Mouse (Mus musculus) urinary bladder, postnatal 4 days (tissue): ENCODE measurements at regions not wholly inside any gene's neighbourhood (a gene's known extent, or its start where the extent isn't known, plus 50 kb on each side); places are given as distances from the start of the nearest gene placed in this dataset.

ENCODE experiments used
- DNase-seq, 2 experiments: peaks; one replicate each; pipeline ENCODE4 v3.0.0; 2021 to 2022; ENCODE audit warnings: low spot score in 2 of 2

- no peak for DNase-seq
These were observed 94.5 kb upstream of the Gsc start for GRCm38 (mm10) chr12:104567622-104568021.

- DNase-seq: no peak
These were observed 89.8 kb upstream of the Gsc start for GRCm38 (mm10) chr12:104562961-104563360.

- DNase-seq: no peak
These were observed 87.9 kb upstream of the Gsc start for GRCm38 (mm10) chr12:104560934-104561565.

DNA sequence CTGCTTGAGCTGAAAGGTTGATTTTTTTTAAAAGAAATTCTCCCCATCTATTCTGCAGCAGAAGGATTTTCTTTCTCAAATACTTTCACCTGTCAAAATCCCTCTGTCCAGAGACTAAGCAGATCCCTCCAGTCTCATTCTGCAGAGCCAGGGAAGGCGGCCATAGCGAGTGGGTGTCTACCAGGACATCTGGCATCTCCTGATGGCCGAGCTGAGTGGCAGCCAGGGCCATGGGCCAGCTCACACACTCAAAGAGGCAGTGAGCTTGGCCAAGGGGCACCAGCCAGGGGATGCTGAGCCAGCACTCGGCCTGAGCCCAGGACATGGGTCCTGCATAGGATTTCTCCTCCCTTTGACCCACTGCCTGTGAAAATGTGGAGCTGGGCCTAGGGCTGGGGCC, 84.6 kb upstream of the Gsc start:
- DNase-seq: no peak

GRCm38 (mm10) chr12:104557307-104557706, 84.2 kb upstream of the Gsc start:
- no peak for DNase-seq

- DNase-seq: no peak
These were observed 75.5 kb upstream of the Gsc start for GRCm38 (mm10) chr12:104548586-104548985.

- no peak for DNase-seq
These were observed 74.4 kb upstream of the Gsc start for GRCm38 (mm10) chr12:104547561-104547960.

DNA sequence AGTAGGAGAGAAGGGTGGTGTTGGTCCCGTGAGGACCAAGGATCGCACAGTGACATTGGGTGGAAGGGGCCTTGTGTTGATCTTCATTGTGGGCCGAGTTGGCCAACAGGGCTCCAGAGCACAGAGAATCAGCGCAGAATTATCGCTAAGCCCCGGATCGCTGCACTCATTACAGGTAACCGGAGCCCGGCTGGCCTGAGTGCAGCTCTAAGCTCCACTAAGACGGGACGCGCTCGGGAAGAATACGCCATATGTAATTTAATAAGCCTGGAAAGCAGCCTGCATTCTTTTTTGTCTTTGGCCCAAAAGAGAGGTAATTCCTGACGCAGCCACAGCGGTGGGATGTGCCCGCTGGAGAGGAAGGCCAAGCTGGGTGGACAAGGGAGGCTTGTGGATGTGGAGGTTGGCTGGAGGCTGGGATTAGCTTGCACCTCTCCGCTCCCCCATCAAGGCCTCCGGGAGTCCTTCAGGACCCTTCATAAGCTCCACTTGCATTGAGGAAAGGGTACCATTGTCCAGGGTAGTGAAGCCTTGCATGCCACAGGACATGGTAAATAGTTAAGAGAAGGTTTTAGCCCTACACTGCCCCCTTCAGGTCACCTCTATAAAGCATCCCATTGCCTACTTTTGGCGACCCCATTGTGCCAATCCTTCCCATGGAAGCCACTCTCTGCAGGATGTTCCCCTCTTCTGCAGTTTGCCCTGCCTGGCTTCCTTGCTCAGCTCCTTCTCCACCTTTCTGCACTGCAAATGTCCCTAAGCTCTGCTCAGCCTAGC, 73.1 kb upstream of the Gsc start:
- no peak for DNase-seq

DNA sequence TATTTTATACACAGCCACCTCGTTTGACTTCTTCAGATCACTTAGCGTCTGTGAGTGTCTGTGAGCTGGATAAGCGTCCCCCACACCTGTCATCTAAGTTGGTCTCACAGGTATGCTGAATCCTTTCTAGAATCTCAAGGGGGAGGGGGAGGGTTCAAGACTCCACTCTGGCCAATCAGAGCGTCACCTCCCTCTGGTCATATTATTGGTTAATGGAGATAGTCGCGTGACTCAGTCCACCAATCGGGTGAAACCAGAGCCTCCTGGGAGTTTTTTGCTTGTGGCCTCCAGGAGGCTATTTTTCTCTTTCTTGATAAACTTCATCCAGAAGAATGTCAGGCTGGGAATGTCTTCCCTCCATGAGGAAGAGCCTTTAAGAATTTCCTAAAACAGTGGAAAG, 66.8 kb upstream of the Gsc start:
- DNase-seq: no peak

- DNase-seq: no peak
These were observed 65.3 kb upstream of the Gsc start for GRCm38 (mm10) chr12:104538436-104538835.

DNA sequence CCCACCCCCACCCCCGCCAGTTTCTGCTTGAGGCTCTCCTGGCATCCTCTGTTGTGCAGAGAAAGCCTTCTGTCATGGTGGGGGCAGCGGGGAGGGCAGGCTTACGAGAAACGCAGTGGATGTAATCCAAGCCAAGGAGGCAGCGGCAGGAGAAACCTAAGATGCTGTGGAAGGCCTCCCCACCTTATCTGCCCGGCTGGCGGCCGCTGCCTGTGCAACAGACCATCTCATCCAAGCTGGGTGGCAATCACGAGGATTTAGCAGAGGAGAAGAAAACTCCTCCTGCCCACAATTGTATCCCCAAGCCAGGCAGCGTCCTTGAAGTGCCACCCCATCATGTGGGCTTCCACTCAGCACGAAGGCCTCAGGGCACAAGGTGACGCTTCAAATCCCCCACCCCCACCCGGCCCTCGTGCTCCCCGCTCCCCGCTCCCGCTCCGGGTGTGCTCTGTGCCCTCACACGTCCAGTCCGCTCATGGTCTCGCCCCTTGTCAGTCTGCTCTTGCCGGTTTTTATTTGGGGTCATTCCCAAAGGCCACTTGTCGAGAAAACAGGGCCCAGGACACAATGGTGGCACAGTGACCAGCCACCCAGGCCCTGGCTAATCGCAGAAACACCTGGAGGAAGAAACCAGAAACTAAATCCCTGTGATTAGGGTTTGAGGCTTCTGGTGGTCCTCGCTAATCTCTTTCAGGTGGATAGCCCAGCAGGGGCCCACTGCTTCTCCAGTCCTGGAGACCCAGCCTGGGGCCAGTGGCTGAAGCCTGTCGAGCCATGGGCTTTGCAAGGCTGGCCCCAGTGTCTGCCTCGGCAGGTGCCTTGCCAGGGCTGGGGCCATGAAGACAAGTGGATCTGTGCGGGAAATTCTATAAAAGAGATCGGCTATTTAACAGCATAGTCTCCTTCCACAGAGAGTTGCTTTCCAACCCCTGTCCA, 58.6 kb upstream of the Gsc start:
- no peak for DNase-seq

- no peak for DNase-seq
These were observed 57.5 kb upstream of the Gsc start for GRCm38 (mm10) chr12:104530586-104530985.
